Mouse (Mus musculus): ENCODE results near the gene Cdc25b. TPM values are rescaled to one million over a fixed set of nuclear protein-coding genes. Genes with fewer than 3 reads are reported as not detected.

The Cdc25b gene
- polyA plus RNA-seq, 1 experiment = 73.8 TPM

- H3ac ChIP-seq (ENCODE audit: control insufficient read depth, insufficient read length, low read depth) = no peak overlapping the region
- no peak overlapping the region for H3K4me3 ChIP-seq (ENCODE audit: insufficient read depth, poor library complexity, severe bottlenecking)
- H3K79me3 ChIP-seq (ENCODE audit: low read depth) = no peaks in the 10 kb centered on the region
- H3K79me2 ChIP-seq (ENCODE audit: control insufficient read depth, insufficient read depth) = no peaks in the 10 kb centered on the region
- H3K36me3 ChIP-seq (ENCODE audit: control insufficient read depth, insufficient read depth) = peaks cover 11% of the 10 kb centered on the region
- no peaks in the 10 kb centered on the region for H3K27me3 ChIP-seq (ENCODE audit: control insufficient read depth, insufficient read depth, insufficient read length)
- no peak for TF ChIP-seq MYOD1 (IDR thresholded peaks at IDR 0.05; ENCODE audit: control insufficient read depth, insufficient read length, low read depth)
- no peak for TF ChIP-seq CEBPB (IDR thresholded peaks at IDR 0.05; ENCODE audit: low read depth)
- TF ChIP-seq USF1 (IDR thresholded peaks at IDR 0.05; ENCODE audit: low read depth) = no peak
- TF ChIP-seq MAX (IDR thresholded peaks at IDR 0.05) = no peak
- no peak for TF ChIP-seq CTCF (IDR thresholded peaks at IDR 0.05; ENCODE audit: control insufficient read depth, insufficient read depth, insufficient read length)
- TF ChIP-seq FOSL1 (IDR thresholded peaks at IDR 0.05; ENCODE audit: insufficient read depth, low read length, poor library complexity, severe bottlenecking) = no peak
- no peak for TF ChIP-seq MYOG (IDR thresholded peaks at IDR 0.05; ENCODE audit: control insufficient read depth, extremely low read depth, insufficient read length)
Measured at GRCm38 (mm10) chr2:131140533-131140905, 46.2 kb upstream of the Cdc25b start.

GRCm38 (mm10) chr2:131141336-131141986 is 45.3 kb upstream of the Cdc25b start:
- peaks cover 21% of the 10 kb centered on the region for H3K36me3 ChIP-seq (ENCODE audit: control insufficient read depth, insufficient read depth)
- no peak overlapping the region for H3ac ChIP-seq (ENCODE audit: control insufficient read depth, insufficient read length, low read depth)
- no peak overlapping the region for H3K4me3 ChIP-seq (ENCODE audit: insufficient read depth, poor library complexity, severe bottlenecking)
- H3K79me3 ChIP-seq (ENCODE audit: low read depth) = no peaks in the 10 kb centered on the region
- no peak for TF ChIP-seq CEBPB (IDR thresholded peaks at IDR 0.05; ENCODE audit: low read depth)
- no peaks in the 10 kb centered on the region for H3K27me3 ChIP-seq (ENCODE audit: control insufficient read depth, insufficient read depth, insufficient read length)
- H3K79me2 ChIP-seq (ENCODE audit: control insufficient read depth, insufficient read depth) = no peaks in the 10 kb centered on the region

GRCm38 (mm10) chr2:131142592-131142991 is 44.2 kb upstream of the Cdc25b start:
- no peak overlapping the region for H3ac ChIP-seq (ENCODE audit: control insufficient read depth, insufficient read length, low read depth)
- H3K36me3 ChIP-seq (ENCODE audit: control insufficient read depth, insufficient read depth) = peaks cover 32% of the 10 kb centered on the region

DNA sequence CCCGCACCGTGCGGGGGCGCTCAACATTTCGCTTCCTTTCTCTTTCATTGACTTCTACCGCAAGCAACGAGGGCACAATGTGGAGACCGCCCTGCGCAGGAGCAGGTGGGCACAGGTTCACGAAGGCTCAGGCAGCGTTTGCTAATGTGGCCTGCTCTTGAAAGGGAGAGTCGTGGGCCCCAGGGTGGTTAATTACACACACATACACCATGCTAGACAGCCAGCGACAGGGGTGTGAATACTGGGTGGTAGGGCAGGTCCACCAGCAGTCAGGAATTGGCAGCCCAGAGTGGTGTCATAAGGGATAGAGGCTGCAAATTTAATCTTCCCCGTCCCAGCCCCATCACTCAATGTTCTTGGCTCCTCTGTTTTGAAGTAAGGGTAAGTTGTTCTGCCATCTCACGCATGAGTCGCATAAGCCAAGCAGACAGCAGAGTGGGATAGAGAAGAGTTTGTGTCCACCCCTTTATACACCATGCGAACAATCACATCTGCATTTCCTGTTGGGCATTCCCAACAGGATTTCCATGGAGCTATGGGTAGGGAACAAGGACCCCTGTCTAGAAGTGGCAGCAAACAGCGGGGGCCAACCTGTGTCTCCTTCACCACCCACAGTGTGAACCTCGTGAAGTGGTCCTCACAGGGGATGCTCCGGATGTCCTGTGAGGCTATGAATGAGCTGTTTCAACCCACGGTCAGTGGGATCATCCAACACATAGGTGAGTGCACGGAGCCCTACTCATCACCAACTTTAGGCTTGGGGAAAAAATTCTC is 43.6 kb upstream of the Cdc25b start:
- Histone ChIP-seq H3K27me3 (ENCODE audit: control insufficient read depth, insufficient read depth, insufficient read length) (no peaks in the 10 kb centered on the region), H3K36me3 (ENCODE audit: control insufficient read depth, insufficient read depth) (peaks cover 34% of the 10 kb centered on the region), H3K4me3 (ENCODE audit: insufficient read depth, poor library complexity, severe bottlenecking) (no peak overlapping the region), H3K79me3 (ENCODE audit: low read depth) (no peaks in the 10 kb centered on the region), H3K79me2 (ENCODE audit: control insufficient read depth, insufficient read depth) (no peaks in the 10 kb centered on the region), H3ac (ENCODE audit: control insufficient read depth, insufficient read length, low read depth) (no peak overlapping the region)
- TF ChIP-seq MYOD1 (IDR thresholded peaks at IDR 0.05; ENCODE audit: control insufficient read depth, insufficient read length, low read depth) = no peak
- TF ChIP-seq CTCF (IDR thresholded peaks at IDR 0.05; ENCODE audit: control insufficient read depth, insufficient read depth, insufficient read length) = no peak
- no peak for TF ChIP-seq MYOG (IDR thresholded peaks at IDR 0.05; ENCODE audit: control insufficient read depth, extremely low read depth, insufficient read length)
- TF ChIP-seq FOSL1 (IDR thresholded peaks at IDR 0.05; ENCODE audit: insufficient read depth, low read length, poor library complexity, severe bottlenecking) = no peak
- TF ChIP-seq MAX (IDR thresholded peaks at IDR 0.05) = no peak
- no peak for TF ChIP-seq CEBPB (IDR thresholded peaks at IDR 0.05; ENCODE audit: low read depth)
- no peak for TF ChIP-seq USF1 (IDR thresholded peaks at IDR 0.05; ENCODE audit: low read depth)

More at GRCm38 (mm10) chr2:131142592-131142991, 44.2 kb upstream of the Cdc25b start:
- Histone ChIP-seq H3K79me3 (ENCODE audit: low read depth) (no peaks in the 10 kb centered on the region), H3K79me2 (ENCODE audit: control insufficient read depth, insufficient read depth) (no peaks in the 10 kb centered on the region), H3K4me3 (ENCODE audit: insufficient read depth, poor library complexity, severe bottlenecking) (no peak overlapping the region), H3K27me3 (ENCODE audit: control insufficient read depth, insufficient read depth, insufficient read length) (no peaks in the 10 kb centered on the region)
- TF ChIP-seq MYOD1 (IDR thresholded peaks at IDR 0.05; ENCODE audit: control insufficient read depth, insufficient read length, low read depth) (no peak), MAX (IDR thresholded peaks at IDR 0.05) (no peak), FOSL1 (IDR thresholded peaks at IDR 0.05; ENCODE audit: insufficient read depth, low read length, poor library complexity, severe bottlenecking) (no peak), CTCF (IDR thresholded peaks at IDR 0.05; ENCODE audit: control insufficient read depth, insufficient read depth, insufficient read length) (peak; percentile 31), MYOG (IDR thresholded peaks at IDR 0.05; ENCODE audit: control insufficient read depth, extremely low read depth, insufficient read length) (no peak)

- Histone ChIP-seq H3K27me3 (ENCODE audit: control insufficient read depth, insufficient read depth, insufficient read length) (no peaks in the 10 kb centered on the region), H3K4me3 (ENCODE audit: insufficient read depth, poor library complexity, severe bottlenecking) (no peak overlapping the region), H3K79me2 (ENCODE audit: control insufficient read depth, insufficient read depth) (no peaks in the 10 kb centered on the region), H3K36me3 (ENCODE audit: control insufficient read depth, insufficient read depth) (peaks cover 52% of the 10 kb centered on the region), H3ac (ENCODE audit: control insufficient read depth, insufficient read length, low read depth) (no peak overlapping the region), H3K79me3 (ENCODE audit: low read depth) (peaks cover under 1% of the 10 kb centered on the region)
- TF ChIP-seq MYOG (IDR thresholded peaks at IDR 0.05; ENCODE audit: control insufficient read depth, extremely low read depth, insufficient read length) (no peak), MYOD1 (IDR thresholded peaks at IDR 0.05; ENCODE audit: control insufficient read depth, insufficient read length, low read depth) (no peak), CTCF (IDR thresholded peaks at IDR 0.05; ENCODE audit: control insufficient read depth, insufficient read depth, insufficient read length) (no peak), FOSL1 (IDR thresholded peaks at IDR 0.05; ENCODE audit: insufficient read depth, low read length, poor library complexity, severe bottlenecking) (no peak), USF1 (IDR thresholded peaks at IDR 0.05; ENCODE audit: low read depth) (no peak), MAX (IDR thresholded peaks at IDR 0.05) (no peak), CEBPB (IDR thresholded peaks at IDR 0.05; ENCODE audit: low read depth) (no peak)
Measured at GRCm38 (mm10) chr2:131145121-131145520, 41.6 kb upstream of the Cdc25b start.

Measured in C2C12 (cell line).